Comparison of ENCODE assay signal across 7 mouse cellular contexts in the genomic region with DNA sequence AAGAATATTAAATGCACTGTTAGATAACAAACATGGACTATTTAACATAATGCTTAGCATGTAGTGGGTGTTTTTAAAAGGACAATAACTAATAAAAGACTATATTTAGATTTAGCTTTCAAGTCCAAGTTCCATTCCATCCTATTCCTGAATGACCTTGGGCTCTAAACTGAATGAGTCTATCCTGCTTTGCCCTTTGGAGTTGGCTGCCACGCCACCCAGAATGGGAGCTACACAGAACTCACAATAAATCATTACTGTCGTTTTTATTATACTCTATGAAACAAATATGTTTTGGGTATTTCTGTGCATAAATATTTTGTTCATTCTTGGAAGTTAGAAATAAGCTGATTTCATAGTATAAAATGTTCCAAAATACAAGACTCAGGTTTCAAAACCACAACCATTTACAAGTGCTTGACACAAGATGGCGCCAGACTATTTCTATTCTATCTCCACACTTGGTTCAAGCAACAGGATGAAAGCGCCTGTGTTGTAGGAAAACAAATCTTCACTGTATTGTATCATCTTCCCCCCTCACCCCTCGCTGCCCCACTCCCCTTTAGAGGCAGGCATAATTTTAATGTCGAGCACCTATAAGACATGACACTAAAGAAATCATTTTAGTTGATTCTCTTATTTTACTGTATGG.
DNase-seq lines count a peak whose midpoint lies in the region; ATAC-seq and TF ChIP-seq lines count a peak whose summit lies in the region.

No protein-coding gene starts in this region.

- H3K36me3 ChIP-seq in liver, embryonic 12.5 days = no peaks in the 10 kb centered on the region
- no peaks in the 10 kb centered on the region for H3K36me3 ChIP-seq in hindbrain, embryonic 14.5 days (replicated peaks; ENCODE audit: control insufficient read depth, insufficient read depth)
- no peaks in the 10 kb centered on the region for H3K36me3 ChIP-seq in liver, postnatal 0 days (replicated peaks; ENCODE audit: insufficient read depth, low read length)

- no peak overlapping the region for H3K4me3 ChIP-seq in liver, embryonic 12.5 days
- no peak overlapping the region for H3K4me3 ChIP-seq in hindbrain, embryonic 14.5 days (replicated peaks; ENCODE audit: low read length)
- no peak overlapping the region for H3K4me3 ChIP-seq in liver, postnatal 0 days (ENCODE audit: low read depth, low read length)

- no peaks in the 10 kb centered on the region for H3K27me3 ChIP-seq in liver, embryonic 12.5 days (replicated peaks)
- no peaks in the 10 kb centered on the region for H3K27me3 ChIP-seq in hindbrain, embryonic 14.5 days (ENCODE audit: control insufficient read depth, insufficient read depth, low read length)
- H3K27me3 ChIP-seq in liver, postnatal 0 days (ENCODE audit: insufficient read depth, low read length) = no peaks in the 10 kb centered on the region

- DNase-seq in liver = peak; percentile 5
- peak; percentile 45 for DNase-seq in Muller cell, postnatal 12 days (ENCODE audit: inconsistent ontology term)
- DNase-seq in cerebellum, postnatal 36 days = peak; percentile 5 to 18
- peak; percentile 80 for DNase-seq in hindbrain, embryonic 14.5 days (ENCODE audit: low spot score)
- DNase-seq in liver, postnatal 0 days = peak; percentile 19
- DNase-seq in right cerebral cortex, postnatal 10 days (ENCODE audit: low spot score in 2 of 2) = peak; percentile 60 to 73

- TF ChIP-seq EP300 in liver, postnatal 0 days (IDR thresholded peaks at IDR 0.05; ENCODE audit: low read depth) = no peak

- no peak overlapping the region for H3K27ac ChIP-seq in liver, embryonic 12.5 days
- no peak overlapping the region for H3K27ac ChIP-seq in hindbrain, embryonic 14.5 days
- H3K27ac ChIP-seq in liver, postnatal 0 days (ENCODE audit: low read depth) = no peak overlapping the region

- H3K4me1 ChIP-seq in liver, embryonic 12.5 days = no peaks in the 10 kb centered on the region
- H3K4me1 ChIP-seq in hindbrain, embryonic 14.5 days (replicated peaks; ENCODE audit: control insufficient read depth, insufficient read depth, low read length) = no peaks in the 10 kb centered on the region
- H3K4me1 ChIP-seq in liver, postnatal 0 days (ENCODE audit: insufficient read depth) = no peaks in the 10 kb centered on the region

- WGBS in liver, embryonic 12.5 days (ENCODE audit: insufficient replicate concordance) = 23% methylated on average over 6 of the region's 6 CpGs
- 22% methylated on average over 6 of the region's 6 CpGs for WGBS in hindbrain, embryonic 14.5 days
- 22% methylated on average over 6 of the region's 6 CpGs for WGBS in liver, postnatal 0 days (ENCODE audit: insufficient replicate concordance)

- ATAC-seq in liver, embryonic 12.5 days = no peak
- no peak; the same call in 1 of the 2 replicates for ATAC-seq in hindbrain, embryonic 14.5 days (ENCODE audit: low FRiP score)
- ATAC-seq in liver, postnatal 0 days = no peak

- H3K9ac ChIP-seq in liver, embryonic 12.5 days = no peak overlapping the region
- H3K9ac ChIP-seq in hindbrain, embryonic 14.5 days = no peak overlapping the region
- no peak overlapping the region for H3K9ac ChIP-seq in liver, postnatal 0 days (replicated peaks)

- TF ChIP-seq CTCF in liver, postnatal 0 days (IDR thresholded peaks at IDR 0.05; ENCODE audit: low read depth) = peak; percentile 65

- no peak overlapping the region for H3K4me2 ChIP-seq in liver, embryonic 12.5 days
- no peak overlapping the region for H3K4me2 ChIP-seq in hindbrain, embryonic 14.5 days (replicated peaks)
- no peak overlapping the region for H3K4me2 ChIP-seq in liver, postnatal 0 days (ENCODE audit: low read depth, low read length)

- H3K9me3 ChIP-seq in liver, embryonic 12.5 days (replicated peaks) = no peaks in the 10 kb centered on the region
- no peaks in the 10 kb centered on the region for H3K9me3 ChIP-seq in hindbrain, embryonic 14.5 days (ENCODE audit: control insufficient read depth, low read length)
- no peaks in the 10 kb centered on the region for H3K9me3 ChIP-seq in liver, postnatal 0 days (ENCODE audit: low read length)

Comparison
In these comparisons a context has a peak if more than half of its experiments do, and no peak if none do; other contexts are left out.
1. DNase-seq: peak in every context shown above with its lines; median percentile 80 in hindbrain, embryonic 14.5 days; 66 in right cerebral cortex, postnatal 10 days; 45 in Muller cell, postnatal 12 days; 19 in liver, postnatal 0 days; 12 in cerebellum, postnatal 36 days; 5 in liver.